Mouse (Mus musculus) B cell, adult 62 days (primary cell): ENCODE data around the gene Atp2a3. TPM values are rescaled to one million over a fixed set of nuclear protein-coding genes. Genes with fewer than 3 reads are reported as not detected.

Source experiments
- total RNA-seq: library from RNA; stranded (reverse); gene quantifications from 4 replicates; pipeline ENCODE4 v1.2.4, GENCODE M21; 2023

Gene Atp2a3
- total RNA-seq = 512 to 528 TPM (median 517 TPM) in 4 replicates

GRCm38 (mm10) chr11:72961072-72961980, at the start of gene Atp2a3:
TSS of gene Atp2a3 (plus strand) at chr11:72961169.

GRCm38 (mm10) chr11:72998771-72999170, 37.8 kb downstream of the Atp2a3 start, which contains the start of gene P2rx1:
TSS of gene P2rx1 (plus strand) at chr11:72999103.

GRCm38 (mm10) chr11:73018471-73019146, 57.6 kb downstream of the Atp2a3 start, which contains the start of gene Camkk1:
TSS of gene Camkk1 (plus strand) at chr11:73019008.

Other genes starting within 250 kb of the Atp2a3 start
- gene Cyb5d2, start 165.0 kb upstream of the Atp2a3 start, total RNA-seq = 4.7 to 6.9 TPM (median 6.0 TPM) in 4 replicates
- 88.1 to 91.1 TPM (median 88.7 TPM) in 4 replicates for gene Zzef1, start 164.9 kb upstream of the Atp2a3 start, total RNA-seq
- gene P2rx1, start 37.9 kb downstream of the Atp2a3 start, total RNA-seq = 2.2 to 4.8 TPM (median 3.6 TPM) in 4 replicates
- gene Camkk1, start 57.8 kb downstream of the Atp2a3 start, total RNA-seq = 3.4 to 4.2 TPM (median 3.6 TPM) in 4 replicates
- gene Ncbp3, start 86.6 kb downstream of the Atp2a3 start, total RNA-seq = 16.0 to 19.1 TPM (median 17.8 TPM) in 4 replicates
- gene Itgae, start 129.4 kb downstream of the Atp2a3 start, total RNA-seq = 0.18 to 0.22 TPM in 2 of 4 replicates, not detected in the others
- 2.9 to 3.3 TPM (median 3.0 TPM) in 4 replicates for gene Haspin, start 177.1 kb downstream of the Atp2a3 start, total RNA-seq
- gene P2rx5, start 199.3 kb downstream of the Atp2a3 start, total RNA-seq = not detected in 4 replicates
- gene Emc6, start 215.9 kb downstream of the Atp2a3 start, total RNA-seq = 42.2 to 60.2 TPM (median 52.3 TPM) in 4 replicates
- 5.1 to 7.1 TPM (median 5.8 TPM) in 4 replicates for gene Tax1bp3, start 215.9 kb downstream of the Atp2a3 start, total RNA-seq
- gene Ctns, start 237.9 kb downstream of the Atp2a3 start, total RNA-seq = 24.3 to 32.7 TPM (median 26.7 TPM) in 4 replicates
- gene Shpk, start 238.3 kb downstream of the Atp2a3 start, total RNA-seq = 2.0 to 3.2 TPM (median 2.9 TPM) in 4 replicates